Mouse (Mus musculus) stomach, postnatal 0 days (tissue): ENCODE data around the gene Qdpr. TPM values are rescaled to one million over a fixed set of nuclear protein-coding genes. Genes with fewer than 3 reads are reported as not detected.

Source experiments
- ATAC-seq: fragments of 200-750 bp; cut with Nextera tagmentation; 2 replicates; pipeline ENCODE4 v1.8.0; 2017; ENCODE audit not compliant: low FRiP score, low TSS enrichment
- DNase-seq: peaks from one replicate; pipeline ENCODE4 v3.0.0-alpha.2; 2016; ENCODE audit warnings: low spot score
- H3K27ac ChIP-seq: fragments of 300-500 bp; sonication (generic); replicated peaks from 2 replicates; pipeline ENCODE4 v1.5.1; 2014; ENCODE audit warnings: mild to moderate bottlenecking, control low read depth
- H3K27me3 ChIP-seq: fragments of 300-500 bp; sonication (generic); 2 replicates; pipeline ENCODE4 v1.6.1; 2014; ENCODE audit warnings: low read length; ENCODE audit not compliant: control insufficient read depth, insufficient read depth
- H3K36me3 ChIP-seq: fragments of 300-500 bp; sonication (generic); 2 replicates; pipeline ENCODE4 v1.6.1; 2014; ENCODE audit warnings: low read length, mixed read lengths; ENCODE audit not compliant: control insufficient read depth, insufficient read depth
- H3K4me1 ChIP-seq: fragments of 300-500 bp; sonication (generic); replicated peaks from 2 replicates; pipeline ENCODE4 v1.6.1; 2014; ENCODE audit warnings: antibody characterized with exemption; ENCODE audit not compliant: control insufficient read depth, insufficient read depth
- H3K4me2 ChIP-seq: fragments of 300-500 bp; sonication (generic); replicated peaks from 2 replicates; pipeline ENCODE4 v1.6.1; 2014; ENCODE audit warnings: low read depth, mild to moderate bottlenecking, control low read depth, moderate library complexity
- H3K4me3 ChIP-seq: fragments of 300-500 bp; sonication (generic); 2 replicates; pipeline ENCODE4 v1.5.1; 2014; ENCODE audit warnings: low read depth, low read length, control low read depth
- H3K9ac ChIP-seq: fragments of 300-500 bp; sonication (generic); 2 replicates; pipeline ENCODE4 v1.6.1; 2014; ENCODE audit warnings: mild to moderate bottlenecking, low read length, control low read depth, mixed read lengths
- H3K9me3 ChIP-seq: fragments of 300-500 bp; sonication (generic); 2 replicates; pipeline ENCODE4 v1.6.1; 2016; ENCODE audit warnings: low read length; ENCODE audit not compliant: control insufficient read depth
- CTCF ChIP-seq: IDR thresholded peaks from 2 replicates; pipeline ENCODE4 v1.5.1; 2016; ENCODE audit warnings: antibody characterized with exemption, low read depth, mild to moderate bottlenecking, moderate library complexity
- EP300 ChIP-seq: optimal IDR thresholded peaks from 2 replicates; pipeline ENCODE3; 2016; ENCODE audit warnings: antibody characterized with exemption
- WGBS: fragments of 180-500 bp; shearing (Covaris S2); extraction: QIAGEN DNeasy Blood & Tissue Kit; methylation state at CpG from one replicate; pipeline ENCODE4 v1.1.7; 2014; 5-methylcytosine and 5-hydroxymethylcytosine counted together
- polyA plus RNA-seq: library from polyadenylated mRNA; unstranded; fragments of >200 nt; fragmentation: Nextera tagmentation; extraction: Ambion mirVana; gene quantifications from 2 replicates; pipeline ENCODE4 v1.2.1, GENCODE M21; 2015

Qdpr gene
- polyA plus RNA-seq, 1 experiment from 2014 or later, result 91.4 TPM

DNA sequence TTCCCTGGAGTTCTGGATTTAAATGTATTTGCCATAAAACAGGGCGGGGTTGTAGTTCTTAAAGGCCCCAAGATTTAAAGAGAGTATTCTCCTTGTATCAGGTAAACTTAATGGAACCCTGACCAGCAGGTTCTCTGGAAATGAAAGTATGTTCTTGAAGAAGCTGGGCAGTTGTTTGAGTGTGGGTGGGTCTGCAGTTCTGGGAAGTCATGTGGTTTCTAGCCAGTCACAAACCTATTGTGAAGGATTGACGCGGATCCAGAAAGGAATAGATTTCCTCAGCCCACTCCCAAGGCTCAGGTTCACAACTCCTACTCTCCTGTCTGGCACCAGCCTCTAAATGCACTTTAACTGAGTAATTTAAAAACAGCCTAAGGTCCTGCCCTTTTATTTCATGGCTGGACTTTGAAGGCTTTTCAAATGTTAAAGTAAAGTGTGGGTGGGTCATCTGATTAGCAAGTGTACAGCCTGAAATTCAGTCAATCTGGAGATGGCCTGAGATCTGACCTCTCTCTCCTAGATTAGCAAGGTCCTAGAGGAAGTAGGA is 45.5 kb upstream of the Qdpr start:
- Histone ChIP-seq H3K27ac (no peak overlapping the region), H3K4me3 (no peak overlapping the region)
- 61% methylated on average over 3 of the region's 3 CpGs for WGBS

DNA sequence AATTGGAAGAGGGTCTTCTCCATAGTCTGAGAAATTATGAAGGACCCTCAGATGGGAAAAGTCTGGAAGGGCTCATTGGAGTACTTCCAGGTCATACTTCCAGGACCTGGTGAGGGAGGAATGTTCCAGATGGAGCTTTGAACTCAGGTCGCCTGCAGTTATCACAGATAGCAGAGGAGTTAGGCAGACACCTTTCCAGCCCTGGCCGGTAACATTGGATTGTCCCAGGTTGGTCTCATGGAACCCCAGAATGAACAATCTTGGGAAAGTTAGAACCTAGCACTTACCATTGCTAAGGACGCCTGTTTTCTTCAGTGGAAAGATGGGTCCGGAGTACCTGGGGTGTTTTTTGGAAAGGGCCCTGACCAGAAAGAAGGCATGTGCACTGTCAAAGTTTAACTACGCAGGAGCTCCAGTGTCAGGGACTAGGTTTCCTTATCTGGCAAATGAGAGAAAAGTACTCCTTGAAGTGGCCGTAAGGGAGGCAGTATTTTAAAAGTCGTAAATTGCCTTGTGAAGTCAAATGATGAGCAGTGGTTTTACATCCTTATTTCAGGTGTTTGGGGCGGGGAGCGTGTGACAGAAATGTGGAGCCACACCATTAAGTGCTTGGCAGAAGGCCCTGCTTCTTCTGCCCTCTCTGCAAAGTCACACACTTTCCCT is 44.2 kb upstream of the Qdpr start:
- peak overlapping the region; percentile 74 for H3K4me2 ChIP-seq
- 48% methylated on average over 9 of the region's 9 CpGs for WGBS
- no peak for DNase-seq
- TF ChIP-seq CTCF (no peak), EP300 (no peak)
- peak overlapping the region; percentile 75 for H3K4me3 ChIP-seq
- no peak for ATAC-seq
- H3K9ac ChIP-seq, result peak overlapping the region; percentile 70
- H3K27me3 ChIP-seq, result no peaks in the 10 kb centered on the region
- no peaks in the 10 kb centered on the region; the same call in 1 of the 2 replicates for H3K4me1 ChIP-seq
- H3K36me3 ChIP-seq, result peaks cover 15% of the 10 kb centered on the region; the same call in 1 of the 2 replicates
- no peaks in the 10 kb centered on the region for H3K9me3 ChIP-seq
- H3K27ac ChIP-seq, result peak overlapping the region; percentile 85

More for the DNA sequence above, 45.5 kb upstream of the Qdpr start:
- Histone ChIP-seq H3K4me1 (no peaks in the 10 kb centered on the region; the same call in 1 of the 2 replicates), H3K9ac (no peak overlapping the region), H3K9me3 (no peaks in the 10 kb centered on the region), H3K4me2 (no peak overlapping the region), H3K36me3 (peaks cover 15% of the 10 kb centered on the region; the same call in 1 of the 2 replicates), H3K27me3 (no peaks in the 10 kb centered on the region)
- no peak for ATAC-seq
- peak; percentile 24 for DNase-seq
- TF ChIP-seq CTCF (no peak), EP300 (no peak)

DNA sequence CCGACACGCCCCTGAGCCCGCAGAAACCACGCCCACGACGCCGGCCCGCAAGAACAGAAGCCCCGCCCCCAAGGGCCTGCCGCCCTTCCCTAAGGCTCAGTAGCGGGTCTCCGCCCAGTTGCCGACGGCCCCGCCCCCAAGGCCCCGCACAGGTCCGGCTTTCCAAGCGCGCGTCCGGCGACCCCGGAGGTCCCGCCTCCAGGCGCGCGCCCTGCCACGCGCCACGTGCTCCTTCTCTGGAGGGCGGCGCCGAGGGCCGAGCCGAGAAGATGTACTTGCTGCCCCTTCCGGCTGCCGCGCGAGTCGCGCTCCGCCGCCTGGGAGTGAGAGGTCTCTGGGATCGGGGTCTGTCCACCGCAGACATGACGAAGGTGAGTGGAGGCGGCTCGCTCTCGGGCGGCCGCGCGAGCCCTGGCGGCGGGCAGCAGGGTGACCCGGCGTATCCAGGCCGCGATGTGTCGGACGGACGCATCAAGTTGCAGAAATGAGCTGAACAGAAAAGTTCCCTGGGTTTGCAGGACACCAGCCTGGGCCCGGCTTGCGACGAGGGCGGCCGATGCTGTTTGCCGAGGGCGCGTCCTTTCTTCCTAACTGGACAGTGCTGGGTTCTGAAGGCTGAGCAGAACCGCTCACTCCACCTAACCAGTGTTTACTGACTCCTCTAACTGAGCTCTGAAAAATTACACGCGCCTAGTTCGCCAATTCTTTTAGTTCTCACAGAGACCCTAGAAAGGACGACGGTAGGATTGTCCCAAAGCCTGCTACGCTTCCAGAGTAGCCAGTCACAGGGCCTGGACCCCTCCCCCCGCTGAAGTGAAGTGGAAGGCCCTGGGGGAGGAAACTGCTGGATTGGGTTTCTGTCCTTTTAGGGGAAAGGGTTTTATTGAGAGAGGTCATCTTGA is 43.4 kb upstream of the Qdpr start, which contains the start of gene Lap3:
Gene Lap3 (plus strand): TSS at position 184 of the 902 bp plus-strand sequence.
- peak within 1 kb of the TSS; percentile 75 for H3K4me3 ChIP-seq
- DNase-seq (peak; percentile 100), ATAC-seq (peak; percentile 98)
- under 1% methylated on average over 73 of the region's 78 CpGs for WGBS
- H3K4me1 ChIP-seq, result no peaks in the 10 kb centered on the region; the same call in 1 of the 2 replicates
- peak within 1 kb of the TSS; percentile 70 for H3K9ac ChIP-seq
- peaks cover 11% of the 10 kb centered on the region; the same call in 1 of the 2 replicates for H3K36me3 ChIP-seq
- peak within 1 kb of the TSS; percentile 74 for H3K4me2 ChIP-seq
- no peaks in the 10 kb centered on the region for H3K27me3 ChIP-seq
- no peaks in the 10 kb centered on the region for H3K9me3 ChIP-seq
- H3K27ac ChIP-seq, result peak within 1 kb of the TSS; percentile 85
- TF ChIP-seq EP300 (no peak), CTCF (peak; percentile 56)

DNA sequence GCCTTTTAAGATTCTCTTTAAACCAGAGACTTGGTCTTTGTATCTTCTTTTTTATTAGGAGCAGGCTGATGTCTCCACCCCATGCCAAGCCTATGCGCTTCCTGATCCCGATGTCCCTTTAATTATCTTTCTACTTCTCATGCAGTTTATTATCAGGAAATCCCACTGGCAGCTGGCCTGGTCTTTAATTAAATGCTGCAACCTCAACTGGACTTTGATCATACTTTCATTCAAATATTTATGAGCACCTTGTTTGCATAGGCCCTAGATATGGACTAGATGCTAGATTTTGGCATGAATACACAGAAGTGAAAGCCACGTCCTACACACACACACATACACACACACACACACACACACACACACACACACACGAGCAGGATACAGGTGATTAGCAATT is 41.7 kb upstream of the Qdpr start:
- no peaks in the 10 kb centered on the region for H3K9me3 ChIP-seq
- ATAC-seq (no peak), DNase-seq (peak; percentile 28)
- H3K4me3 ChIP-seq, result no peak overlapping the region
- H3K4me1 ChIP-seq, result no peaks in the 10 kb centered on the region; the same call in 1 of the 2 replicates
- WGBS, result 61% methylated on average over 4 of the region's 4 CpGs
- no peaks in the 10 kb centered on the region for H3K36me3 ChIP-seq
- H3K9ac ChIP-seq, result no peak overlapping the region
- no peak overlapping the region for H3K4me2 ChIP-seq
- H3K27me3 ChIP-seq, result no peaks in the 10 kb centered on the region
- no peak overlapping the region for H3K27ac ChIP-seq
- TF ChIP-seq EP300 (no peak), CTCF (no peak)

DNA sequence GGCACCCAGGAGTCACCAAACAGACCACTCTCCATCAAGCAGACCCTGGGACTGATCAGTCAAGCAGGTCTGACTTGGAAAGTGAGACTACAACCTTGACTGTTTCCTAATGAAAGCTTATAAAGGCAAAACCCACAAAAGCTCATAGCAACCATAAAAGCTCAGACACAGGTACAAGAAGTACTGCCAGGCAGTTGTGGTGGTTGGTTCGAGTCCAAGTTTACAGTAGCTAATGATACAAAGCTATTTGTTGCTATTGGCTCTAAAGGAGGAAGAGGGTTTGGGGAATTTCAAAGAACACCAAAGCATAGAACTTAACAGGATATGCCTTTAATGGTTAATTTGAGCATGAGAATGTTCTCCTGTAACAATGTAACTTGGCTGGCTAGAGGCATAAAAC is 33.6 kb upstream of the Qdpr start:
- Histone ChIP-seq H3K27me3 (no peaks in the 10 kb centered on the region), H3K4me1 (no peaks in the 10 kb centered on the region), H3K27ac (no peak overlapping the region), H3K36me3 (no peaks in the 10 kb centered on the region), H3K9me3 (no peaks in the 10 kb centered on the region), H3K4me3 (no peak overlapping the region), H3K4me2 (no peak overlapping the region), H3K9ac (no peak overlapping the region)
- TF ChIP-seq EP300 (no peak), CTCF (no peak)
- ATAC-seq (no peak), DNase-seq (no peak)
- 77% methylated on average over 1 of the region's 1 CpGs for WGBS
